Mouse (Mus musculus): ENCODE measurements at regions not wholly inside any gene's neighbourhood (a gene's known extent, or its start where the extent isn't known, plus 50 kb on each side); places are given as distances from the start of the nearest gene placed in this dataset.

DNA sequence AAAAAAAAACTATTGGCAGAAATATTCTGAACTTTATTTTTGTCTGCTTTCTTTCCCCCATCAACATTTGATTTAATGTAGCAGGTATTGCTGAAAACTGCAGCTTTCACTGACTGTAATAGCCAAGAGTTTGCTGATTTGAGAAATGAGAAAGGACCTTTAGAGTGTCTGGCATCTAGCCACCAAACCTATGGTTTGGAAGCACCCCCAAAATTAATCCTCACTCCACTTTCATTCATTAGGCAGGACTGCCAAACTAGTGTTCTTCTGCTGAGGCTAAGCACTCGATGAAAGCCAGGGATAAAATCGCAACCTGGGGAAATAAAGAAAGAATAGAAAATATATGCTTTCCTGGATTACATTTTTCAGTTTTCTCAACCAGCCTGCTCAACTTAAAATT, 320.4 kb downstream of the Atp6ap1l start:
- no peak for DNase-seq (ENCODE audit: low spot score)

GRCm38 (mm10) chr13:90575371-90575770, 329.8 kb downstream of the Atp6ap1l start:
- no peak for DNase-seq (ENCODE audit: low spot score)

DNA sequence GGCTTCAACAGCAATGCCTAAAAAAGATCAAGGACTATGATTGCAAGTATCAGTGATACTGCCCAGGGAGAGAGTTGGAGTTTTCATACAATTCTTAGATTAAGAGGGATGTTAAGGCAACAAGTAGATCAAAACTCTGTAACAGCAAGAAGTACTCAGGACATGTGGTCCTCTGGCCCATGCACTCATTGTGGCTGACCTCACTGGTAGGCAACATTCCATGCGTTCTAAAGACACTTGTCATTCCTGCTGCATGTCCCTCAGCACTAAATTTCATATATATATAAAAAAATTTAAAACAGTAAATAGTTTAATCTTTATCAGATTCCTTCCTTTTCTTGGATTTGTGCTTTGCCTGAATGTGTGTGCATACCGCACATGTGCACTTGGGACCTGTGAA, 332.6 kb downstream of the Atp6ap1l start:
- DNase-seq (ENCODE audit: low spot score) = no peak

DNA sequence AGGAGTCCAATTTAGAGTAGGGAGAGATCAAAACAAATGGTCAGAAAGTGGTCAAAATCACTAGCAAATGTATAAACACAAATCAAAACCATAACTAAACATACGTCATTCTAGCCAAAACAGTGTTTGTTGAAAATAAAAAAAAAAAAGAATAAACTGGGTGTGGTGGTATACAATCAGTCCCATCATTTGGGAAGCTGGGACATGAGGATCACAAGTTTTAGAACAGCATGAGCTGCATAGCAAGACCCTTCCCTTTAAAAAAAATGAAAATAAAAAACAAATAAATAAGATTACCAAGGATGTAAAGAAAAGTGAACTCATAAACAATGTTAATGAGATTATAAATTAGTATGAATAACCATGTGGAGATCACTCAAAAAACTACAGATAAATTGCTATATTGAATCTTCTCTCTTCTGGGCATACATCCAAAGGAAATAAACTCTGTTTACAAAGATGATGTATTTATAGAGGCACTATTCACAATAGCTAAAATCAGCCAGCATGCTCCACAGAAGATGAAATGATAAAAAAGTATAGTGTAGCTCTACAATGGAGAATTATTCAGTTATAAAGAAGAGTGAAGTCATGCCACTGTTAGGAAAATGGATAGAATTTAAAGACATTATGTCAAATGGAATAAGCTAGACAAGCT, 341.8 kb downstream of the Atp6ap1l start:
- no peak for DNase-seq (ENCODE audit: low spot score)

DNA sequence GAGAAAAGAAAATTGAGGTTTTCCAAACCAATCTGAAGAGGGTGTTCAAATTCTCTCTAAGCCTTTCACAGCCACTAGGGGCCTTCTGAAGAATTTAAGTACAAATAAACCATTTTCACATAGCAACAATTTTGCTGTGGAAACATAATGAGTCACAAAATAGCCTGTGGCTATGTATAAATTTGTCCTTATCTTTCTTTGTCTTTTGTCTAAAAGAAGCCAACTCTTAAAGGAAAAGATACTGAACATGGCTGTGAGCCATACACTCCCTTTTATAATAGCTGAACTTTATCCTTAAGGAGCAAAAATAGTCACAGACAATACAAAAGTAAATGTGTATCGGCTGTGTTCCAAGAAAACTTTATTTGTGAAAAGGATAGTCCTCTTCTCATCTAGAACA, 345.1 kb downstream of the Atp6ap1l start:
- no peak for DNase-seq (ENCODE audit: low spot score)

- DNase-seq (ENCODE audit: low spot score) = no peak
Observed at GRCm38 (mm10) chr13:90559481-90559880, 345.7 kb downstream of the Atp6ap1l start.

DNA sequence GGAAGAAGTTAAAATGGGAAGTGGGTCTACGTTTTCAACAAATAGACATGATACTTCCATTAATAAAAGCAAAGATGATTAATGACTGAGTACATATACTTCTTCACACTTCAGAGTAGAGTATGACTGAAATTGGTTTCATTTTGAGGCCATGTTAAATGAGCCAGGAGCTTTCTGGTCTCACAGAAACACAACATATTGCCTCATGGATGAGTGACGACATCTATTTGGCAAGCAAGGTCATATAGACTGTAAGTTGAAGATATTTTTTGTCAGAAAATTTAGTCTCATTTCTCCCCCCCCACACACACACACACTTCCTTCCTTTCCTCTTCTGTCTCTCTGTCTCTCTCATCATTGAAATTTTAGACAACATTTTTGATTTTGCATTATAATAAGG, 354.0 kb downstream of the Atp6ap1l start:
- DNase-seq (ENCODE audit: low spot score) = no peak

- no peak for DNase-seq (ENCODE audit: low spot score)
Observed at GRCm38 (mm10) chr13:90546288-90547035, 358.7 kb downstream of the Atp6ap1l start.

GRCm38 (mm10) chr13:90545816-90546215, 359.3 kb downstream of the Atp6ap1l start:
- DNase-seq (ENCODE audit: low spot score) = no peak

GRCm38 (mm10) chr13:90537525-90537924, 367.6 kb downstream of the Atp6ap1l start:
- no peak for DNase-seq (ENCODE audit: low spot score)

DNA sequence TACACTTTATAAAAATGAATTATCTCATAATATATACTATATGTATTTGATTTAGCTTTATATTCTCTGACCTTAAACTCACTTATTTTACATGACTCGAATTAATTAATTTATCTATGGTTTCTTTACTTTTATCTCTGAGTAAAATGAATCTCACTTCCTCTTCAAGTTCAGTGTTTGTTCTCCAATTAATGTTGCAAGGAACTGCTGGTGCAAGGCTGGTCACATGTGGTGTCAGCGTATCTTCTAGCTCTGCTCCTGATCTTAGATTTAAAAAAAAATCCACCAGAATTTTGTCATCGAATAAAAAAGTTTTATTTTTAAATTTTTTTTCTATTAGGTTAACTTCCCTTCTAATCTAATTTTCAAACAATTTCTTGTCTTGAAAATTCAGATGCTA, 378.2 kb downstream of the Atp6ap1l start:
- DNase-seq (ENCODE audit: low spot score) = no peak

- DNase-seq (ENCODE audit: low spot score) = no peak
Observed at GRCm38 (mm10) chr13:90525801-90526200, 379.4 kb downstream of the Atp6ap1l start.

DNA sequence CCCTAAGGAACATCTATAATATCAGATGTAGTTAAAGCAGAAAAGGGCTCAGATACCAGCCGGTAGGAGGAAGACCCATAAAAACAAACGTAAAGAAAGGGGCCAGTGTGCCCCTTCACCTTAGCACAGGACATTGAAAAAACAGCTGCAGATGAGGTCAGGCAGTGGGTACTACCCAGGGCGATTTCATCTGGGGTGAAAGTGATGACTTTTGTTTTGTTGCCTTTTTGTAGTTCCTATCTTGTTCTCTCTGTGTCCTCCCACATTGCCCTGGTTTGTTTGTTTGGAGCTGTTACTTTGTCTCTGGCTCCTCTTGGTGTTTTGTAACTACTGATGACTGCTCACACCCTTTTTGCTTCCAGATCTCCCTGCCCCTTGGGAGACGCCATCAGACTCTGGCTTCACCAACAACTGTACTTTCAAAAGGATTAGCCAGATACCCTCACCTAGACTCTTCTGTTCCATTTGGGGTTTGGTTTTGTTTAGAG, 383.4 kb downstream of the Atp6ap1l start:
- DNase-seq (ENCODE audit: low spot score) = no peak

DNA sequence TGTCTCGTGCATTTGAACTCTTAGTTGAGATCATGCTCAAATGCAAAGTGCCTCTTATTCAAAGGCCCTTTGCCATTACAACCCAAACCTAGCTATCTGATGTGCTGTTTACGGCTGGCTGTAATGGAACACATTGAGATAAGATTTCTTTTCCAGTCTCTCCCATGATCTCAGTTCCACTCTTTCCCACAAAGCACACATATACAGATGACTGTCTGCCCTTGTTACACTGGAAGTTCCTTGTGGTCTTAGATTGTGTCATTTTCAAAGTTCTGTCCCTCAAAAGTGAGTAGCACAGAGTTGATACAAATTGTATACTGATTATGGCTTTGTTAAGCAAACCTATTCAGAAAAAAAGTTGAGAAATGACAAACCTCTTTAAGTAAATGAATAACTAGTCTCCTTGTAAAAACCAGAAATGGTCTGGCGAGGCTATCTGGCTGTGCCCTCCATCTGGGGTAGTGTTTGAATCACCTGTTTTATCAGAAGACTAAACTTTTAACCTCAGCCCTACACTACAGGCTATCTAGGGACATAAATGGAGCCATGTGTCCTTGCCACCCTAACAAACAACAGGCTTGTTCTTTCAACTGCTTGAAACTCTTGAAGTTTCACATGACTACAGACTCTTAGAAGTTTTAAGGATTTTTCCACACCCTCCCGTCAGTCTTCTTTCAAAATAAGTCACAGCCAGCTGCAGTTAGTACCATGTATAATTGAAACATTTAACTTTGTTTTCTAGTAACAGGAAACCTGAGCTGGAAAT, 384.0 kb downstream of the Atp6ap1l start:
- DNase-seq (ENCODE audit: low spot score) = no peak

- peak; percentile 32 for DNase-seq (ENCODE audit: low spot score)
Observed at GRCm38 (mm10) chr13:90515773-90516503, 389.2 kb downstream of the Atp6ap1l start.

- no peak for DNase-seq (ENCODE audit: low spot score)
Observed at GRCm38 (mm10) chr13:90513867-90514266, 391.3 kb downstream of the Atp6ap1l start.

- no peak for DNase-seq (ENCODE audit: low spot score)
Observed at GRCm38 (mm10) chr13:90512786-90513401, 392.3 kb downstream of the Atp6ap1l start.

DNA sequence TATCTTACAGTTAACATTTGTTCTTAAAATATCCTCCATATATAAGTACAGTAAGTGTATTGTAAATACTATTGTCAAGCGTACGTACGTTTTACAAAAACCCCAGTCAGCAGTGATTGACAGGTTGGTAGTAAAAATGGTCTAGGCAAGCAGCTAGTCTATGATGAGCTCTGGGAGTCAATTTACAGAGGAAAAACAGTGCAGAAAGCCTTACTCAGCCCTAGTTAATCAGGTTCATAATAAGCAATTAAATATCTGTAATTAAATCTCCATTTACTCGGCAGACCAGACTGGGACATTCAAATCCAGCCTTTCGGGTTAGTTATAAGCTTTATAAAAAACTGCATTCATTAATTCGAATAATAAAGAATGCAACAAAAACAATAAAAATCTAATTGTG, 394.7 kb downstream of the Atp6ap1l start:
- DNase-seq (ENCODE audit: low spot score) = no peak

DNA sequence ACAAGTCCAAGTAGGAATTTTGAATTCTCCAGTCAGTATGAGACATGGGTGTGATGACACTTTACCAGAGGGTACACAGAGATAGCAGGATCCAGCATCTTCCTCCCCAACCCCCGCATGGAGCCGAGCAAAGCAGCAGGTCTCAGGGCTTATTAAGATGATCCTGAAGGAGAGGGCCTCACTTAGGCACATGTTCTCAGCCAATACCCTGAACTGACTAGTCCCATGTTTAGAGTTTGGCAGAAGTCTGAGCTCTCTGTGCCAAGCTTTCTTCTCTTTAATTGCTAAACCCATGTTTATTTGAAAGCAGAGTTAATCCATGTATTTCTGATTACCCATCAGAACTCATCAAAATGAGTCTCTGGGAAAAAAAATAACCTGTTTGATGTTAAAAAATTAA, 402.0 kb downstream of the Atp6ap1l start:
- no peak for DNase-seq (ENCODE audit: low spot score)

DNA sequence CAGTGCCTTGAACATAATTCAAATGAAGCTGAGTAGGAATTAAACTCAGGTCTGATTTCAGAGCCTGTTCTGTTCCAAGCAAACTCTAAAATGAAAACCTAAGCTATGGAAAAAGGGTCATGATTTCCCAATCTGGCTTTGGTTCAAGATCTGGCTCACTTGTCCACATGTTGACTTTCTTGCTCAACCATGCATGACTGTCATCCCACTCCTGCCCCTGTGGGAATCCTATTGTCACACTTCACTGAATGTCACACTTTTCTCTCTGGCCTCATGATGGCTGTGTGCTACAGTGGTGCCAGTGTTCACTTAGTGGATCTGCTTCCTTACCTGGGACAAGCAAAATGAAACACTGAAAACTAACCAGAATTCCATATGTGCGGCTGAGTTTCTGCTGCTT, 403.0 kb downstream of the Atp6ap1l start:
- DNase-seq (ENCODE audit: low spot score) = no peak

- no peak for DNase-seq (ENCODE audit: low spot score)
Observed at GRCm38 (mm10) chr13:90498978-90499377, 406.2 kb downstream of the Atp6ap1l start.

GRCm38 (mm10) chr13:90497573-90497972, 407.6 kb downstream of the Atp6ap1l start:
- no peak for DNase-seq (ENCODE audit: low spot score)
